Mouse (Mus musculus) activated CD4-positive, CD25-positive, alpha-beta regulatory T cell, adult 4 months (primary cell): Measurements from ENCODE around the gene Elfn1. TPM values are rescaled to one million over a fixed set of nuclear protein-coding genes. Genes with fewer than 3 reads are reported as not detected.
"Not testable (repeated sequence)": the region's sequence is repeated elsewhere in the genome, so short reads cannot be mapped to it uniquely, and the experiment has no call there.

ENCODE experiments used
- ATAC-seq: one replicate; pipeline ENCODE4 v1.8.0; 2017
- polyA plus RNA-seq, 2 experiments: library from polyadenylated mRNA; unstranded; fragments of 100-300 nt; shearing (Covaris generic); gene quantifications; one replicate each; pipeline ENCODE4 v1.2.1; 2017

Gene Elfn1
- polyA plus RNA-seq, 2 experiments from 2014 or later: not detected

DNA sequence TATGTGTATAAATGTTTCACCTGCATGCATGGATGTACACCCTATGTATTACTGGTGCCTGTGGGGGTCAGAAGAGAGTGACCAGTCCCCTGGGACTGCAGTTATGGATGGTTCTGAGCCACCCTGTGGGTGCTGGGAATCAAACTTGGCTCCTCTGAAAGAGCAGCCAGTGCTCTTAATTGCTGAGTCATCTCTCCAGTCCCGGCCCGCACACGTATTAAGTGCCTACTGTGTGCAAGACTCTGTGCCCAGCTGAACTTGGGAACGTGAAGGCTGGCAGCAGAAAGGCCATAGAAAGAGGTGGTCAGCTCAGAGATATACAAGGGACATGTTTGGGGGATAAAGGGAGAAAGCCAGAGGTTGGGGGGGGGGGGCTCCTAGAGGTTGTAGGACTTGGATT is 68.8 kb downstream of the Elfn1 start:
- ATAC-seq: no peak

DNA sequence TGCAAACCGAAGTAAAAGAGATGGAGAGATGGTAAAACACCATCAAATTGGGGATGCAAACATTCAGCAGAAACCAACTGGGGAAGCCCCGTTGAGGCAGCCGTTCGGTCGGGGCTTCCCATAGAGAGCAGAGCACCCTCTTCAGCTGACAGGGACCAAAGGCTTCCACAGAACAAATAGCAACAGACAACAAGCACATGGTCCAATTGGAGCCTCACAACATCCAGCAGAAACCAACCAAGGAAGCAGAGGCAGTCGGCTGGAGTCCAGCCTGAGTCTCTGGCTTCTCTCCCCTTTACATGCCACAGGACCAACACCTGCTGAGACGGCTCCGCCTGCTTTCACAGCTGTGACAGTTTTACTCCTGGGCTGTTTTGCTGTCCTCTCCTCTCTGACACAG is 69.7 kb downstream of the Elfn1 start:
- ATAC-seq: no peak

DNA sequence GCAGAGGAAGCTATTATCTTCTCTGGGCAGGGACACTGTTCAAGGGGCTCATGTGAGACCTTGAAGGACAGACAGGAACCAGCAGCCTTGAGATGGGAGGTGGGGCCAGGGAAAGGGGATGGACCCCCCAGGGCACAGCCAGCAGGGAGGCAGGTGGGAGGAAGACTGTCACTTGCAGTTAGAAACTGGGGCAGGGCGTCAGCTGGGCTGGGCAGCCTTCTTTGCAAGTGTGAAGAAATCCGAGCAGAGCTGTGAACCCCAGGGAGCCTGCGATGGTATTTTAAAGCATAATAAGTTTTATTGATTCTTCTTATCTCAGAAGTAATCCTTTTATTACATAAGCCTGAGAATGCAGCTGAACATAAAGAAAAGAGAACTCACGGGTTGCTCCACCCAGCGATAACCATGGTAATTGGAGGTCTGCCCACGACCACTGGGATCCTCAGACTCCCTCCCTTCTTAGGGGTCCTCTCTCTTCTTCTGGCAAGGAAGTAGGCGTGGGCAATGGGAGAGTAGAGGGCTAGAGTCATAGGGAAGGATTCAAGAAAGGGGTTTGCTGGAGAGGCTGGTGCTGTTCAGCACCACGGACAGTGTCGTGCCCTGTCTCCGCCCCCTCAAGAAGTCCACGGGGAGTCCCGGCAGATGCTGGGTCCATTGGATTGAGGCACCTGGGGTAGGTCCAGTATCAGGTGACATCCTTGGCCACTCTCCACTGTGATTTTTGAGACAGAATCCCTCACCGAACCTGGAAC is 71.0 kb downstream of the Elfn1 start:
- ATAC-seq: no peak

DNA sequence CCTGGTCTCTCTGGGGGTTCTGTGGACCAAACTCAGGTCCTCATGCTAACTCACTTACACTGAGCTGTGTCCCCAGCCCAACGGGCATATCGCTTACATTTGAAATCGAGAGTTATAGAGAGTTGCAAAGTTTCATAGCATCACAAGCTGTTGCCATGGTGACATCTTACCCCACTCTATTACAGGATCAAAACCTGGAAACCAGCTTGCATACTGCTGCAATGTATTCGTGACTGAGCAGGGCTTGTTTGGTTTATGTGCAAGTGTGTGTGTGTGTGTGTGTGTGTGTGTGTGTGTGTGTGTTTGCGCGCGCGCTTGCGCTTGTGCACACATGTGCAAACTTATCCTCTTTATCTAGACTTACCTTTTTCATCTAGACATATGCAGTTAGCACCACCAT is 71.6 kb downstream of the Elfn1 start:
- ATAC-seq: no peak

DNA sequence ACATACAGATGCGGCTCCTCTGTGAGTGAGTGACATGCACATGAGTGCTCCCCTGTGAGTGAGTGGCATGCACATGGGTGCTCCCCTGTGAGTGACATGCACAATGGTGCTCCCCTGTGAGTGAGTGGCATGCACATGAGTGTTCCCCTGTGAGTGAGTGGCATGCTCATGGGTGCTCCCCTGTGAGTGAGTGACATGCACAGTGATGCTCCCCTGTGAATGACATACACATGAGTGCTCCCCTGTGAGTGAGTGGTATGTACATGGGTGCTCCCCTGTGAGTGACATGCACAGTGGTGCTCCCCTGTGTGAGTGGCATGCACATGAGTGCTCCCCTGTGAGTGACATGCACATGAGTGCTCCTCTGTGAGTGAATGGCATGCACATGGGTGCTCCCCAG is 74.2 kb downstream of the Elfn1 start:
- ATAC-seq: no peak

DNA sequence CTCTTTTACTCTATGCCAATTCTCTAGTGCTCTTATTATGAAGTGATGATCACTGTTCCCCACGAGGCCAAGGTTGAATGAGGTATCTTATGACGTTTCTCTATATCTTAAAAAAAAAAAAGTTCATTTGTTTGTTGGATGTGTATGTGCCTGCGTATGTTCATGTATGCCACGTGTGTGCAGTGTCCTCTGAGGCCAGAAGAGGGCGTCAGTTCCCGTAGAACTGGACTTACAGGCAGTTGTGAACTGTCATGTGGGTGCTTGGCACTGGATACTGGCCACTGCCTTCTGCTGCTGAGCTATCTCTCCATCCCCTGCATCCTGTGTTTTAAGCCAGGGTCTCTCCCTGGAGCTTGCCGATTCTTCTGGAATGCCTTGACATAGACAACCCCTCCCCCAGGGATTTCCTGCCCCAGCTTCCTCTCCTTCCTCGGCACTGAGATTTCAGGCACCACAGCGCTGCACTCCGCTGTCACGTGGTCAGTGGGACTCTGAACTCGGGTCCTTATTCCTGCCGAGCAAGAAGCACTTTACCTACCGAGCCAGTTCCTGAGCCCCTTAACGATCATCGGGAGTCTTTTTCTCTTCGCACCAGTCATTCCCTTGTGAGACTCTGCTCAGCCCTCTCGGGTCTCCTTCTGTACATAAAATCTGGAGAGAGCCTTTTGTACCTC is 77.5 kb downstream of the Elfn1 start:
- ATAC-seq: no peak

DNA sequence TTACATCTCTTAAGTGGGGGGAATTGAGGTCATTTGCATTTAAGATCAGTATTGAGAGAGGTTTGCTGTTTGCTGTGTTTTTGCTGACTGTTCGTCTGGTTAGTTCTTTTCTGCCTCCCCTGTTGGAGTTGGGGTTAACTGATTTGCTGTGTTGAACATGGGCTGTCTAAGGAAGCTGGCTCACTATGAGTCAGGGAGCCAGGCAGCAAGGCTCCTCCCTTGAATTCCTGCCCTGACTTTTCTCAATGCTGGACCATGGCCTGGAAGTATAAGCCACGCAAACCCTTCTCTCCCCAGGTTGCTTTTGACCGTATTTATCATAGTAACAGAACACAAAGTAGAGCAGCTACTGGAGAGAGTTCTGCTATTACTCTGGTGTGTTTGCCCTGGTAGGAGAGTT is 83.8 kb downstream of the Elfn1 start:
- ATAC-seq: no peak

DNA sequence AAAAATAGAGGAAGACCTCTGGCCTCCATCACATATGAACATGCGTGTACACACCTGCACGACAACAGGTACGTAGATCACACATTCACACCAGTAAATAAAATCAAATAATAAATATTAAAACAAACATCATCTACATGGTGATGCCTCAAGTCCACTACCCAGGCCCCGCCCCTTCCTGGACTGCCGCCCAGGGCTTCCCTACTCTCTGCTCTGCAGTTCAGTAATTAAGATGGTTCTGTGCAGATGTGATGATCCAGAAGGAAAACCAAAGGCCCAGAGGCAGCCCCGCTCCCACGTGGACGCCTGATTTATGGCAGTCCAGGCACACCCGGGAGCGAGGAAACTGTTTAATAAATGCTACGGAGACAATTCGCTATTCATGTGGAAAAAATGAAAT is 90.6 kb downstream of the Elfn1 start:
- not testable (repeated sequence) for ATAC-seq

DNA sequence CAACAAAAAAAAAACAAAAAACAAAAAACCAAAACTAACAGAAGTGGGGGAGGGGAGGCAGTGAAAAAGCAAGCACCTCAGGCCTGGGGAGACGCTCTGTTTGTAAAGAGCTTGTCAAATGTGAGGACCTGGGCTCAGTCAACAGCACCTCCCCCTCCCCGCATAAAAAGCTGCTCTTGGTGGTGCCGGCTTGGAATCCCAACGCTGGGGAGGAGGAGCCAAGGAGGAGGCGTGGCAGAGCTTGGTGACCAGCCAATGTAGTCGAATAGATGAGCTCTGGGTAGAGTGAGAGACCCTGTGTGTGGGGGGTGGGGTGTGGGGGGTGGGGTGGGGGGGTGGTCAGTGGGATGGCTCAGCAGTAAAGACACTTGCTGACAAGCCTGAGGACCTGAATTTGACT is 91.2 kb downstream of the Elfn1 start:
- no peak for ATAC-seq

DNA sequence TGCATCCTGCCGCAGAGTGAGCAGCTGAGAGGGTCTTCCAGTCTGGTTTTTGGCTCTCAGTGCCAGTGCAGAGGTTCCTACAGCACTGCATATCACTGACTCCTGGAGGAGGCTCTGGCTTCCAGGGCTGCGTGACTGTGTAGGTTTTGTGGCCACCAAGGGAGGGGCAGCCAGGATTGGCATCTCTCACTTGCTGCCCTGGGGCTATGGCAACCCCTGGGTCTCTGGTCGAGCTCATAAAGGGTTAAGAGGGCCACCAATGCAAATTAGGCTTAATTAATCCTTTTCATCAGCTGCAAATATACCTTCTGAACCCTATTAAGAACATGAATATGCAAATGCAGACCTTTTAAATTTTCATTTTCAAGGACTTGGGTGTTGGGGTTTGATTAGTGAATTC is 94.8 kb downstream of the Elfn1 start:
- ATAC-seq: no peak

DNA sequence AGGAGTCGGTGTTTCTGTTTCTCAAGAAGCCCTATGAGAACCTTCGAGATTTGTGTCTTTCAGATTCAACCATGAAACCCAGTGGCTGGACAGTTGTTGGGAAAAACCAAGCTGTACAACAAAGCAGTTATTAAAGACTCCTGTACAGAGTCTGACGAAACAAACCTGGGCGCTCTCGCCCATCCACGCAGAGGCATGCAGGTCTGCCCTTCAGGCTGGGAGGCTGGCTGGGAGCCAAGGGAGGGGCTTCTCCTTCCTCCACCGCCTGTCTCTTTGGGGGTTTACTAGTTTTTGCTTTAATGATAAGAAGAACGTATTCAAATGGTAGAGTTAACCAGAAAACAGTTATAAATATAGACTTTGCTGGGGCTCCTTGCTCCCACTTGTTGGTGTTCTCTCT is 99.1 kb downstream of the Elfn1 start:
- ATAC-seq: no peak

DNA sequence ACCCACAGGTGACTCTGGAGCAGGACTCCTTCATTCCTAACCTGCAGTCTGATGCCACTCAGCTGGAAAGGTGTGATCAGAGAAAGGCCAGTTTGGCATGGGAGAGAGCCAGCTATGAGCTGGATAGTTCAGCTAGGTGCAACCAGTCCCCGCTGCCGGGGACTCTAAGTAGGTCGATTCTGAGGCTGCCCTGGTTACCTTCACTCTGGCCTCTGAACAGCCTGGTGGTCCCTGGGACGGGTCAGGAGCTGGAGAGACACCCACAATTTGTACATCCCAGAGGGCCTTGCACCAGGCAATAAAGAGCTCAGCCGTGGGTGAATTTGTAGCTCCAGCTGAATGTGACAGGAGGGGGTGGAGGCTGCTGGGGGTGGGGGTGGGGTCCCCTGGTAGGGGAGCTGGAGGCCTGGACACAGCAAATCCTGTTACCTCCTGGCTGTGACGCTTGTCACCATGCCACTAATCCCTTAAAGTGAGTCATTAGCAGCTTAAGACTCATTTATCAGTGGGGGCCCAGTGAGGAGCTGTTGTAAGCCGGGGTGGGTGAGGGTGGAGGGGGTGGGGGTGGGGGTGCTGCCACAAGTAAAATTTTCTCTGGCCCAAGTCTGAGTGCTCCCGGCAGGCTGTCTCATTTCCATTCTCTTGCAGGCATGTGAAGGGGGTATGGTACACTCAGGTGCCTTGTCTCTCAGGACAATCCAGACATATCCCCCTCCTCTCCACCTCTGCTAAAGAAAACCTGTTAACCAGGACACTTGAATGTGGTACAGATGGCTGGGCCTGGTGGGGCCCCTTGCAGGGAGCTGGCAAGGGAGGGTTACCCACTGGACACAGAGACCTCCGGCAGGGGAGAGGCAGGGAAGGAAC is 100.1 kb downstream of the Elfn1 start:
- ATAC-seq: no peak

DNA sequence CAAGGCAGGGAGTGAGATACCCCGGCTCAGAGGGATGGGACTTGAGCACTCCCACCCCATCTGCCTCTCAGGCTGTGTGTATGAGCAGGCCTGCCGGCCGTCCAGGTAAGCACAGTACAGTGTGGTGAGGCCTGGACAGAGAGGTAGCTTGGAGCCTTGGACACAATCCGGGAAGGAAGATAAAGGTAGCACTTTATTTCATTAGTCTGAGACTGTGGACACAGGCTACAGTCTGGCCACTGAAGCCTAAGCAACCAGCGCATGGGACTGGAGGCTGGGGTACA is 100.7 kb downstream of the Elfn1 start:
- no peak for ATAC-seq

DNA sequence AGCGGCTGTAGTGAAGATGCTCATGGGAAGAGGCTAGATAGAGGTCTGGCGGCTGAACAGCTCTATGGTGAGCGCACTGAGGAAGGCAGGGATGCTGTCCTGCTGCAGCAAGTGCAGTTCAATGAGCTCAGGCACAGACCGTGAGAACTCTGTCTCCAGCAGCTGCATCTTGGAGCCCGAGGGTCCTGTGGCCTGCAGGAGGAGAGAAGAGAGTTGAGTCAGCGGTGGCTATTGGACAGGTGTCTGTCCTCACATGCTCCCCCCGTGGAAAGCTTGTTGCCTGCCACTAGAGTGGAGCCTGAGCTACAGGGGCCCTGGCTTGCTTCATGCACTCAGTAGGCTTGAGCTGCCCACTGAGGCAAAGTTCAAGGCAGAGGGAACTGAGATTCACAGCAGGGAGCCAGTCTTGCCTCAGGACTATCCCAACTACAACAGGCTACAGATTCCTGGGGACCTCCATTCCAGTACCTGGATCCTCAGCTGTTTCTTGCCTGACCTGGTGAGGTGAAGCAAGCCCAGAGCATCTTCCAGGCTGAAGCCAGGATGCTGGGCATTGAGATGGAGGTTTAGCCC is 101.4 kb downstream of the Elfn1 start:
- ATAC-seq: no peak

DNA sequence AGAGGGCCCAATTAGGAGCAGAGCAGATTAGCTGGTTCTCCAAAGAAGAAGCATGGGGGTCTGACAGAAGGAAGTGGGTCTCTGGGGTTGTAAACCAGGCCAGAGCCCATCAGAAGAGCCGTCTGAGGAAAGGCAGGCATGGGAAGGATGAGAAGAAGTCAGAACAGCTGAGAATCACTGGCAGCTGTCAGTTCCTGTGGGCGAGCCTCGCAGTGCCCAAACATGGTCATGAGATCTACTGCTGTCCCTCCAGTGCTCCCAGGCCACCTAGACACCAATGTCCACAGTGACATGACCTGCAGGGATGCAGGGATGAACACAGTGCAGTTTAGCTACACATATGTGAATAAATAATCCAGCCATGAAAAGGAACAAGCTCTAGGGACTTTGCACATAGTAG is 102.7 kb downstream of the Elfn1 start:
- no peak for ATAC-seq

DNA sequence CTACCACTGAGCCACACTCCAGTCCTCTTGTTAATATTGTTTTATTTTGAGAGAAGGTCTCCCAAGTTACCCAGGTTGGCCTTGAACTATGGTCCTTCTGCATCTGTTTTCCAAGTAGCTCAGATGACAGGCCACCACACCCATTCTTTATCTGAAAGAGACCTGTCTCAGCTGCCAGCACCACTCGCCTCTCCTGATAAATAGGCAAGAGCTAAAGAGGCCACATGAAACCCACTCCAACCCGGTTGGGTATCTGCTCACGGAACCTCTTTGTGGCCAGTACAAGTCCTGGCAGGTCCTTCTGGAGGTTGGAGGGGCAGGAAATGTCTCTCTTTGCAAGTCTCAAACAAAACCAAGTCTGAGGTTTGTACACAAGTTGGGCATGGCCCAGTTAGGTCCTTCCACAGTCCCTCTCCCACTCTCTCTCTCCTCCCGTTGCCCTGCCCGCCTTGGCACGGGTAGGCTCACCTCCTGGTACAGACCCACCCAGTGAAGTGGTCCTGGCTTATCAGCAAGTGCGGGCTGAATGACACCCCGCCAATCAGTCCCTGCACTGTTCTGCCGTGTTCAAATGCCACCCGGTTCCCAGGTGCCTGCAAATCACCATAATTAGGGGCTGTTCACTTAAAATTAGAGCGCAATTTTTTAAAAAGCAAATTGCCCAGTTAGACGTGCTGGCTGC is 104.7 kb downstream of the Elfn1 start:
- no peak for ATAC-seq

DNA sequence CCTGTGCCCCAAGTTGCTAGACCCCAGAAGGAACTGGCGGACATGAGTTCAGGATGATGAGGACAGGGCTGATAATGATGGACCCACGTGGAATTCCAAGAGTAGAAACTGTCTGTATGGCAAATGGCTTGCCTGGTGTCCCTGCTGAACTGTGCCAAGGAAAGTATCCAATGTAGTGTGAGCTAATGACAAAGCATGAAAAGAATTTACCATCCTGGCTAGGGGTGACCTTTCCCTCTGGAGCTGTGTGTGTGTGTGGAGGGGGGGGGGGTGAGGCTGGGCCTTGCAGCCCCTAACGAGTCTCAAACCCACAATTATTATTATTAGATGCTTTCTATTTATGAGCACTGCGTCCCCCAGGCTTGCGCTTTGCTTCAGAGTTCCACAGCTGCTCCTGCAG is 105.9 kb downstream of the Elfn1 start:
- no peak for ATAC-seq

DNA sequence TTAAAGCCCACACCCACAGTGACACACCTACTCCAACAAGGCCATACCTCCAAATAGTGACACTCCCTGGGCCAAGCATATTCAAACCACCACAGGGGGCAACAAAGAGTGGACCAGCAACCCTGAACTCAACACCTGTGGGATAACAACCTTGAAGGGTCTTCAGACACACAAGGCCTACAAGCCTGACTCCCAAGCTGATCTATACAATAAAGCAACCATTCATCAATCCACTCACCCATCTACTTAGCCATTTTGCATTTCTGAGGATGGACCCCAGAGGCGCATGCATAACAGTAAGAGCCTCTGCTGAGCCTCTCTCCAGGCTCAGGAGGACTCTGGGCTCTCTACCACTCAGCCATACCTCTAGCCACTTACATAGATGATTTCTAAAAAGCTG is 109.2 kb downstream of the Elfn1 start:
- no peak for ATAC-seq

DNA sequence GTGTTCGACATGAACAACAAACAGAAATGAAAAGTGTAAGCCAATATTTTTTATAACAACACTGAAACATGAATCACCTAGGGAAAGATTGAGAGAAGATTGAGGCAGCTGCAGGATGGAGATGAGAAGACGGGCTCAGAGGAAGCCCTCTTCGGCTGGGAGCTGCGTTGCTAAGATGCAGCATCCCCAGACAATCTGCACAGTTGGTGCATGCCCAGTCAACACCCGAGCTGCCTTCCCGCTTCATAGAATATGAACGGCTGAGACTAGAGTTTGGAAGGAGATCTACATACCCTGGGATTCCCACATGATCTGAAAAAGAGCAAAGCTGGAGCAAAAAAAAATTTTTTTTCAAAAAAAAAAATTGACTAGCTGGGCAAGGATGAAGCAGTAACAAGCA is 111.0 kb downstream of the Elfn1 start:
- ATAC-seq: no peak

DNA sequence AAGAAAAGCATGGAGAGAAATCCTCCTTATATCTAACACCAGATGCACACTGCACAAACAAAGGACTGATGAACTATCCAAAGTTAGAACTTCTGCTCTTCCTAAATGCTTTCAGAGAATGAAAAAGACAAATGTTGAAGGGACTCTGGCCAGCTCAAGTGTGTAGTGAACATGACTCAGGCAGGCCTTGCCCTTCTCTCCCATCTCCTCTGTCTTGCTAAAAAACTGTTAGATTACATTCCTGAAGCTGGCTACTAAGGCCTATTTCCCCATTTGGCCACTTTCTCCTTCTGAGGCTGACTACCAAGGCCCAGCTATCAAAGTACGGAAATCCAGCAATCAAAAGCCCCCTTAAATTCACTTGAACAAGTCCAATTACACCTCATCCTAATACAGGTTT is 111.9 kb downstream of the Elfn1 start:
- no peak for ATAC-seq

DNA sequence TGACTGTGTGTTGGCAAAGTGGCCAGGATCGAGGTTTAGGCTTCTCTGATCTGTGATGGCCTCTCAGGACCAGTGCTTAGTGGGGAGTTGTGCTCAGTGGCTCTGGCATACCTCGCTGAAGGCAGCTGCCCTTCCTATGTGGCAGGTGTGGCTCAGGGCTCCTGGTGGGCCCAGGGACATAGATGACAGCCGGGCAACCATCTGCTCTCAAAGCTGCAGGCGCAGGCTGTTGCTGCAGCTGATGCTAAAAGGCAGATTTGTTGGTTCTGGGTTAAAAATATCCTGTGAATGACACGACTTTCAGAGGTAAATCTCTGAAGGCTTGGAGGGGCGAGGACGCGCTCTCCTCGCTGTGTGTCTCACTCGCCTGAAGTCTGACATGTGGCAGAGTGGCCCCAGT is 114.0 kb downstream of the Elfn1 start:
- ATAC-seq: no peak

DNA sequence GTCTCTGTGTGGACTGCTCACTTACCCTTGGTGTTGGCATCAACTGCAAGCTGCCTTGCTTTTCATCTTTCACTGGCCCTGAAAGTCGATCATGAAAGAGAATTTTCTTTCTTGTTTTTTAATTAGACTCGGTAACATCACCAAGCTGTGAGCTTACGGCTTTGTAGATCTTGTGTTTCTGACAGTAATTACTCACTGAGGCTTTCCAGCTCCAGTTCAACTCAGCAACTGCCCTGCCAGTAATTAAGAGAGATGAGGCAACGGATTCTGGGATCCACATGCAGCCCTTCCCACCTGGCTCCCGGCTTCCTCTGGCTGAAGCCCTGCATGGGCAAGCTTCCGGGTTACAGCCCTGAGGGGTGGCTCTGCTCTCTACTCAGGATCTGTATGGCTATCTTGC is 115.1 kb downstream of the Elfn1 start:
- no peak for ATAC-seq

DNA sequence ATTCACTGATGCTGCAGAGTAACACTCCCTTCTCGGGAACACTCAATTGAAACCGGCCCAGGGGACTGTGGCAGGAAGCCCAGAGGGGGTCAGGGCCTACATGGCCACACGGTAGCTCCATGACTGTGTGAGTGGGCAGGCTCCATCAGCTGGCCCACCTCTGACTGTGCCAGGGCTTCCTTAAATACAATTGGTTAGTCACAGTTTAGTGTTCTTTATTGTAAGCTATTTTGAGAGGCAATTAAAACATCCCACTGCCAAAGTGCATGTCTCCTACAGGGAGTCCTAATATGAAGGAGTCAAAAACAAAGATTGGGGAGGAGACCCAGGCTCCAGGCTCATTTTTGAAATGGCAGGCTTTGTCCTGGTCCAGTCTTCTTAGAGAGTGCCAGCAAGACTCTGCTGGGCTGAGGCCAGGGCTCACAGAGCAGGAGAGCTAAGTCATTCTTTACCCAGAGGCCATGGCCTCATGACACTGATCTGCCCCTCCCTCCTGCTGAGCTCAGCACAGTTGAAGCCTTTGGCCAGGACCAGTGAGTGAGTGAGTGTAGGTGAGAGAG is 116.3 kb downstream of the Elfn1 start:
- no peak for ATAC-seq
